Mouse (Mus musculus): ENCODE measurements around the gene 9230104L09Rik.

DNA sequence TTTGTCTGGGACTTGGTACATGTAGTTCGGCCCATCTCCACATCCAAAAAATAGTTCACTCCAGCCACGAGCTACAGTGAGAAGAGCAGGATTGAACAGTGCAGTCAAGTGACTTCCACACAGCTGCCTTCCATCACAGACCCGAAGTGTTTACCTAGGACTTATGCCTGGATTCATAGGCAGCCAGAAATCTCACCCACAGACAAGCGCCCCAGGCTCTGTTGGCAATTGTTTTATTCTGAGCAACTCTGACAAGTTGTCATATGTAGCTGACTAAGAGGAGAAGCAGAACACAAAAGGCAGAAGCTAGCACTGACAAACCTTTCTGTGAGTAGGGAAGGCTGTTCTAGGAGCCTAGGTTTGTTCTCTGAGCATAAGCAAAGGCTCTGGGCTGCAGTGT is 8.0 kb upstream of the 9230104L09Rik start:
- no peak for TF ChIP-seq CTCF (IDR thresholded peaks at IDR 0.05; ENCODE audit: extremely low read depth, insufficient read length, insufficient replicate concordance, low read depth, low read length)
- TF ChIP-seq POLR2A (IDR thresholded peaks at IDR 0.05; ENCODE audit: low read depth, low read length): no peak
